In the genomic region with DNA sequence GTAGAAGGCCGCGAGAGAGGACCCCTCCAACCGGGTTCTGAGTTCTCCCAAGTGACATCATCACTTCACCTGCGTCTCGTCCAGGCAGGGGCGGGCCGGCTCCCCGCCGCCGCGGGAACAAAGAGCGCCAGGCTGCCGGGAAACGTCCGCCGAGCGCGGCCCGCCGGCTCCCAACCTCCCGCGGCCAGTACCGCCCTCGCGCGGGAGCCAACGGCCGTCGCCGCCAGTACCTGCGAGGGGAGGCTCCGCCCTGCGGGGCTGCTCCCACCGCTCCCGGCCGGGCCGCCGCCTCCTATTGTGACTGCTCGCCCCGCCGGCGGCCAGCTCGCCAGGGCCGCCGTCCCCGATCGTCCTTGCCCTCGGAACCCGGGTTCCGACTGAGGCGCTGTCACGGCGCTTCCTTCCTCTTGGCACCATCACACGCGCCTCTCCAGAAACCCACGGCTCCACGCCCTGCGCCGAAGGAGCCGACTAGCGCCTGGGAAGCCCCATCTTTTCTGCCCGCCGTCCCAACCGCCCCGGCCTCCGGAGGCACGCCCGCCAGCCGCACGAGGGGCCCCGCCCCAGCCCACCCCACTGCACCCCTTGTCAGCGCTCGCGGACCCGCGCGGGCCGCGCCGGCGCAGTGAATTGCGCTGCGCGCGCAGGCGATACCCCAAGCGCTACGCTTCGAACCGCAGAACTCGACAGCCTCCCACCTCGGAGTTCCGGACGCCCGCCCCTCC, we compare ENCODE assay signal across 8 mouse cellular contexts.
DNase-seq lines count a peak whose midpoint lies in the region; ATAC-seq lines count a peak whose summit lies in the region.

No protein-coding gene starts in this region.

- DNase-seq in R1 (ENCODE audit: low read depth, low spot score) = peak; percentile 93
- DNase-seq in cerebellum, postnatal 25 days = peak; percentile 84 to 89
- peak; percentile 58 for DNase-seq in gastrocnemius, adult 18-20 months (ENCODE audit: low spot score)
- DNase-seq in left cerebral cortex, adult 18-20 months (ENCODE audit: low spot score in 2 of 2) = peak; percentile 61 to 78
- DNase-seq in right cerebral cortex, adult 18-20 months = peak; percentile 70
- DNase-seq in urinary bladder, postnatal 10 days (ENCODE audit: low spot score) = peak; percentile 33

- no peaks in the 10 kb centered on the region for H3K9me3 ChIP-seq in hindbrain, embryonic 16.5 days (ENCODE audit: control insufficient read depth, low read length)

- peaks cover 31% of the 10 kb centered on the region for H3K4me1 ChIP-seq in hindbrain, embryonic 16.5 days (ENCODE audit: control insufficient read depth, insufficient read depth, low read depth, low read length)

- WGBS in hindbrain, embryonic 16.5 days = under 1% methylated on average over 43 of the region's 95 CpGs
- WGBS in macrophage (ENCODE audit: missing documents) = under 1% methylated on average over 66 of the region's 95 CpGs

- H3K27me3 ChIP-seq in hindbrain, embryonic 16.5 days (replicated peaks; ENCODE audit: control insufficient read depth, insufficient read depth, low read length) = no peaks in the 10 kb centered on the region

- H3K27ac ChIP-seq in hindbrain, embryonic 16.5 days (ENCODE audit: low read depth, low read length) = peak overlapping the region; percentile 96
- peak overlapping the region; percentile 27; the same call in 1 of the 2 replicates for H3K27ac ChIP-seq in macrophage

- peak; percentile 87 for ATAC-seq in hindbrain, embryonic 16.5 days

- peak overlapping the region; percentile 94 for H3K4me3 ChIP-seq in hindbrain, embryonic 16.5 days (ENCODE audit: low read length)
- peak overlapping the region; percentile 60 for H3K4me3 ChIP-seq in macrophage (ENCODE audit: inconsistent target)

- peaks cover 46% of the 10 kb centered on the region for H3K79me2 ChIP-seq in macrophage (ENCODE audit: inconsistent target)

- H3K36me3 ChIP-seq in hindbrain, embryonic 16.5 days (ENCODE audit: control insufficient read depth, insufficient read depth, low read length) = no peaks in the 10 kb centered on the region
- H3K36me3 ChIP-seq in macrophage (ENCODE audit: inconsistent target) = no peaks in the 10 kb centered on the region

- H3K4me2 ChIP-seq in hindbrain, embryonic 16.5 days (ENCODE audit: low read length) = peak overlapping the region; percentile 66

- peak overlapping the region; percentile 96 for H3K9ac ChIP-seq in hindbrain, embryonic 16.5 days (ENCODE audit: low read depth, low read length)

Comparison
In these comparisons a context has a peak if more than half of its experiments do, and no peak if none do; other contexts are left out.
1. Peak in every context shown above with its lines: DNase-seq, ATAC-seq, H3K4me3 ChIP-seq and H3K27ac ChIP-seq.
2. DNase-seq: peak in every context shown above with its lines; median percentile 93 in R1; 86 in cerebellum, postnatal 25 days; 70 in right cerebral cortex, adult 18-20 months; 70 in left cerebral cortex, adult 18-20 months; 58 in gastrocnemius, adult 18-20 months; 33 in urinary bladder, postnatal 10 days.